Mouse (Mus musculus): ENCODE measurements around the gene Dhx38. TPM values are rescaled to one million over a fixed set of nuclear protein-coding genes. Genes with fewer than 3 reads are reported as not detected.
A peak's percentile ranks its signal among the peaks of the same experiment; 100 is the strongest.

Dhx38 gene
- polyA plus RNA-seq (2015; fragmentation: Nextera tagmentation; extraction: Ambion mirVana) = 4.8 and 5.6 TPM in 2 replicates

GRCm38 (mm10) chr8:109565498-109566333 lies at the start of gene Dhx38, which contains the start of gene Txnl4b:
Dhx38 (minus strand) TSS chr8:109565861.
Txnl4b (plus strand) TSS chr8:109565892.
- H3K4me1 ChIP-seq (ENCODE audit: insufficient read depth) = peaks cover 18% of the 10 kb centered on the region
- H3K27ac ChIP-seq (ENCODE audit: low read depth) = peak within 1 kb of the TSS; percentile 99
- H3K4me3 ChIP-seq (ENCODE audit: low read depth, low read length) = peak within 1 kb of the TSS; percentile 97
- under 1% methylated on average over 52 of the region's 52 CpGs for WGBS (ENCODE audit: insufficient replicate concordance)
- H3K36me3 ChIP-seq (replicated peaks; ENCODE audit: insufficient read depth, low read length) = peaks cover 29% of the 10 kb centered on the region
- DNase-seq = peak; percentile 97
- H3K27me3 ChIP-seq (ENCODE audit: insufficient read depth, low read length) = no peaks in the 10 kb centered on the region
- H3K4me2 ChIP-seq (ENCODE audit: low read depth, low read length) = peak within 1 kb of the TSS; percentile 87
- no peak for TF ChIP-seq CTCF (IDR thresholded peaks at IDR 0.05; ENCODE audit: low read depth)
- TF ChIP-seq EP300 (IDR thresholded peaks at IDR 0.05; ENCODE audit: low read depth) = peak; percentile 76
- H3K9ac ChIP-seq (replicated peaks) = peak within 1 kb of the TSS; percentile 88
- H3K9me3 ChIP-seq (ENCODE audit: low read length) = no peaks in the 10 kb centered on the region
- peak; percentile 98 for ATAC-seq

DNA sequence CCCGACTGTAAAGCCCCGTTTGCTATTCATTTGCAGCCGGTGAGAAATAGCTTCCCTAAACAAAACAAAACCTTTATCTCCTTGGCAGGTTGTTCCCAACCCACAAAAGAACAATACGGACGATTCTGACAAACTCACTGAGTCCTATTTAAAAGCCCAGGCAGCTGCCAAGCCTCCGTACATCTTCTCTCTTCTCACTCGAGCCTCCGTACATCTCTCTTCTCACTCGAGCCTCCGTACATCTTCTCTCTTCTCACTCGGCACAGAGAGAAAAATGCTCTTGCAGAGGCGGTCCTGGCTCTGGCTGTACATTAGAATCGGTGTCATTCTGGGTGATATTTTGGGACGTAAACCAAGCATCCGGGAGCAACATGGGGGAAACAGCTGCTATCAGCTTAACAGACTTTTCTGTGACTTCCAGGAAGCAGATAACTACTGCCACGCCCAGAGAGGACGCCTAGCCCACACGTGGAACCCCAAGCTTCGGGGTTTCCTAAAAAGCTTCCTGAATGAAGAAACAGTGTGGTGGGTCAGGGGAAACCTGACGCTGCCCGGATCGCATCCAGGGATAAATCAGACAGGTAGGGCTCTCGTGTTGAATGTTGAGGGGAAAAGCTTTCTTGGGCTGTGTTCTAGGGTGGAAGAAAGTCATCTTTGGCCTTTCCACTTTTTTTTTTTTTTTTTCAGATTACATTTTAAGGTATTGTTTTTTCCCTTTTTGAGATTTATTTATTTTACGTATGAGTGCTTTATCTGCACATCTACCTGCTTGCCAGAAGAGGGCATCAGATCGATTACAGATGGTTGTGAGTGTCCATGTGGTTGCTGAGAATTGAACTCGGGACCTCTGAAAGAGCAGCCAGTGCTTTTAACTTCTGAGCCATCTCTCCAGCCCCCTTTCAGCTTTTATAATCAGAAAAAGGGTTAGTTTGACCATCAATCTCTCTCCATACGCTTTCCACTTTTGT lies 48.9 kb upstream of the Dhx38 start, which contains the start of gene Pkd1l3:
TSS of gene Pkd1l3 (plus strand) at position 275 of the 968 bp plus-strand sequence.
- no peaks in the 10 kb centered on the region for H3K36me3 ChIP-seq (replicated peaks; ENCODE audit: insufficient read depth, low read length)
- no peaks in the 10 kb centered on the region for H3K27me3 ChIP-seq (ENCODE audit: insufficient read depth, low read length)
- DNase-seq = peak; percentile 52
- H3K27ac ChIP-seq (ENCODE audit: low read depth) = peak within 1 kb of the TSS; percentile 60
- peak within 1 kb of the TSS; percentile 66 for H3K4me2 ChIP-seq (ENCODE audit: low read depth, low read length)
- ATAC-seq = peak; percentile 75
- peak within 1 kb of the TSS; percentile 52 for H3K9ac ChIP-seq (replicated peaks)
- WGBS (ENCODE audit: insufficient replicate concordance) = 29% methylated on average over 27 of the region's 27 CpGs
- H3K9me3 ChIP-seq (ENCODE audit: low read length) = peaks cover 2% of the 10 kb centered on the region; the same call in 1 of the 2 replicates
- H3K4me3 ChIP-seq (ENCODE audit: low read depth, low read length) = peak within 1 kb of the TSS; percentile 48
- peak; percentile 69 for TF ChIP-seq EP300 (IDR thresholded peaks at IDR 0.05; ENCODE audit: low read depth)
- peak; percentile 25; the same call in 1 of the 2 replicates for TF ChIP-seq CTCF (IDR thresholded peaks at IDR 0.05; ENCODE audit: low read depth)
- peaks cover 11% of the 10 kb centered on the region; the same call in 1 of the 2 replicates for H3K4me1 ChIP-seq (ENCODE audit: insufficient read depth)

DNA sequence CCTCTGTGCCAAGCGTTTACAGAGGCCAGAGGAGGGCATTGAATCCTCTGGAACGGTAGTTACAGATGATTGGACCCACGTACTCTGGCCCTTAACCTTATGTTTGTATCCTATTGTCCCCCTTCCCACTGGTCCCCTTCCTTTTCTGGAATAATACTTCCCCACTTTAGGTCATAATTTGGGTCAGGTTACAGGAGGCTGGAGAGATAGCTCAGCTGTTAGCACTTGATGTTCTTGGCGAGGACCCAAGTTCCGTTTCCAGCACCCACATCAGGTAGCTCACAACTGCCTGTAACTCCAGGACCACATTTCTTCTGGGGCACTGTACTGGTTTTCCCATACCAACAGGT lies 43.5 kb upstream of the Dhx38 start:
- H3K9ac ChIP-seq (replicated peaks) = peak overlapping the region; percentile 72
- H3K9me3 ChIP-seq (ENCODE audit: low read length) = no peaks in the 10 kb centered on the region
- peaks cover 20% of the 10 kb centered on the region for H3K4me1 ChIP-seq (ENCODE audit: insufficient read depth)
- 0 out of 2 replicates have a peak, but pooled peaks cover 6% of the 10 kb centered on the region for H3K36me3 ChIP-seq (replicated peaks; ENCODE audit: insufficient read depth, low read length)
- WGBS (ENCODE audit: insufficient replicate concordance) = 11% methylated on average over 5 of the region's 5 CpGs
- DNase-seq = peak; percentile 57
- peak overlapping the region; percentile 99 for H3K4me2 ChIP-seq (ENCODE audit: low read depth, low read length)
- peak; percentile 5; the same call in 1 of the 2 replicates for ATAC-seq
- H3K27me3 ChIP-seq (ENCODE audit: insufficient read depth, low read length) = no peaks in the 10 kb centered on the region
- peak overlapping the region; percentile 98 for H3K27ac ChIP-seq (ENCODE audit: low read depth)
- no peak for TF ChIP-seq CTCF (IDR thresholded peaks at IDR 0.05; ENCODE audit: low read depth)
- peak; percentile 61; the same call in 1 of the 2 replicates for TF ChIP-seq EP300 (IDR thresholded peaks at IDR 0.05; ENCODE audit: low read depth)
- H3K4me3 ChIP-seq (ENCODE audit: low read depth, low read length) = peak overlapping the region; percentile 66

GRCm38 (mm10) chr8:109608271-109609152 lies 42.9 kb upstream of the Dhx38 start, which contains the start of gene Dhodh:
Dhodh (minus strand) TSS chr8:109608673.
- Histone ChIP-seq H3K27ac (ENCODE audit: low read depth) (peak within 1 kb of the TSS; percentile 98), H3K27me3 (ENCODE audit: insufficient read depth, low read length) (no peaks in the 10 kb centered on the region), H3K9ac (replicated peaks) (peak within 1 kb of the TSS; percentile 72), H3K4me3 (ENCODE audit: low read depth, low read length) (peak within 1 kb of the TSS; percentile 66), H3K9me3 (ENCODE audit: low read length) (no peaks in the 10 kb centered on the region), H3K4me2 (ENCODE audit: low read depth, low read length) (peak within 1 kb of the TSS; percentile 99), H3K4me1 (ENCODE audit: insufficient read depth) (peaks cover 18% of the 10 kb centered on the region), H3K36me3 (replicated peaks; ENCODE audit: insufficient read depth, low read length) (peaks cover 9% of the 10 kb centered on the region; the same call in 1 of the 2 replicates)
- WGBS (ENCODE audit: insufficient replicate concordance) = under 1% methylated on average over 42 of the region's 42 CpGs
- TF ChIP-seq CTCF (IDR thresholded peaks at IDR 0.05; ENCODE audit: low read depth) (peak; percentile 30; the same call in 1 of the 2 replicates), EP300 (IDR thresholded peaks at IDR 0.05; ENCODE audit: low read depth) (peak; percentile 73)
- DNase-seq = peak; percentile 97
- ATAC-seq = peak; percentile 97

- H3K9me3 ChIP-seq (ENCODE audit: low read length) = no peaks in the 10 kb centered on the region
- no peak overlapping the region; the same call in 1 of the 2 replicates for H3K27ac ChIP-seq (ENCODE audit: low read depth)
- WGBS (ENCODE audit: insufficient replicate concordance) = 4% methylated on average over 12 of the region's 12 CpGs
These were observed 42.0 kb upstream of the Dhx38 start for GRCm38 (mm10) chr8:109607650-109608049.

More at GRCm38 (mm10) chr8:109607650-109608049, 42.0 kb upstream of the Dhx38 start:
- TF ChIP-seq CTCF (IDR thresholded peaks at IDR 0.05; ENCODE audit: low read depth) = no peak
- no peak for TF ChIP-seq EP300 (IDR thresholded peaks at IDR 0.05; ENCODE audit: low read depth)
- no peaks in the 10 kb centered on the region for H3K27me3 ChIP-seq (ENCODE audit: insufficient read depth, low read length)
- H3K4me2 ChIP-seq (ENCODE audit: low read depth, low read length) = peak overlapping the region; percentile 99
- DNase-seq = no peak
- H3K9ac ChIP-seq (replicated peaks) = peak overlapping the region; percentile 72
- ATAC-seq = no peak
- peaks cover 16% of the 10 kb centered on the region for H3K36me3 ChIP-seq (replicated peaks; ENCODE audit: insufficient read depth, low read length)
- H3K4me1 ChIP-seq (ENCODE audit: insufficient read depth) = peaks cover 18% of the 10 kb centered on the region
- H3K4me3 ChIP-seq (ENCODE audit: low read depth, low read length) = peak overlapping the region; percentile 66

Measured in liver, postnatal 0 days (tissue).